Comparison of ENCODE assay signal across 13 mouse cellular contexts in genomic region chr14:20966959-20967670, GRCm38 (mm10). TPM values are rescaled to one million over a fixed set of nuclear protein-coding genes. Genes with fewer than 3 reads are reported as not detected.
DNase-seq lines count a peak whose midpoint lies in the region; ATAC-seq and TF ChIP-seq lines count a peak whose summit lies in the region.
"Had no signal": no experiment of that assay in that cellular context is flagged by ENCODE, and none has a peak within 500 bp of the region (broad histone marks: within the 10 kb centered on the region; RNA-seq: fewer than 3 reads in every experiment).

No protein-coding gene starts in this region.

- no peak for DNase-seq in midbrain, embryonic 11.5 days (ENCODE audit: low spot score, missing footprints)
- no peak for DNase-seq in midbrain, postnatal 0 days (ENCODE audit: low spot score)
- peak; percentile 77 for DNase-seq in brain, embryonic 14.5 days (ENCODE audit: low read depth)
- no peak for DNase-seq in hindbrain, embryonic 14.5 days (ENCODE audit: low spot score)
- DNase-seq in stomach, postnatal 0 days (ENCODE audit: low spot score): no peak
- no peak for DNase-seq in kidney, adult 9 months
- no peak for DNase-seq in liver
- DNase-seq: adrenal gland, postnatal 36 days; cerebellum, postnatal 36 days; lung, embryonic 14.5 days; thymus, adult 2 months had no signal

- H3K27ac ChIP-seq in midbrain, embryonic 11.5 days (ENCODE audit: low read depth, low read length): no peak overlapping the region
- H3K27ac ChIP-seq in midbrain, postnatal 0 days (ENCODE audit: low read depth, low read length): no peak overlapping the region
- H3K27ac ChIP-seq in hindbrain, embryonic 14.5 days: peak overlapping the region; percentile 50
- H3K27ac ChIP-seq in stomach, postnatal 0 days (replicated peaks): no peak overlapping the region
- H3K27ac ChIP-seq: heart, embryonic 15.5 days; limb, embryonic 15.5 days had no signal

- no peaks in the 10 kb centered on the region for H3K27me3 ChIP-seq in midbrain, embryonic 11.5 days (ENCODE audit: control insufficient read depth, insufficient read depth, low read length)
- no peaks in the 10 kb centered on the region for H3K27me3 ChIP-seq in midbrain, postnatal 0 days (ENCODE audit: insufficient read depth, low read length)
- H3K27me3 ChIP-seq in hindbrain, embryonic 14.5 days (ENCODE audit: control insufficient read depth, insufficient read depth, low read length): no peaks in the 10 kb centered on the region
- no peaks in the 10 kb centered on the region for H3K27me3 ChIP-seq in stomach, postnatal 0 days (ENCODE audit: control insufficient read depth, insufficient read depth, low read length)
- H3K27me3 ChIP-seq: heart, embryonic 15.5 days; limb, embryonic 15.5 days had no signal

- no peaks in the 10 kb centered on the region for H3K9me3 ChIP-seq in midbrain, embryonic 11.5 days (ENCODE audit: control insufficient read depth, low read length)
- no peaks in the 10 kb centered on the region for H3K9me3 ChIP-seq in midbrain, postnatal 0 days (ENCODE audit: low read length)
- no peaks in the 10 kb centered on the region for H3K9me3 ChIP-seq in hindbrain, embryonic 14.5 days (ENCODE audit: control insufficient read depth, low read length)
- H3K9me3 ChIP-seq in stomach, postnatal 0 days (ENCODE audit: control insufficient read depth, low read length): no peaks in the 10 kb centered on the region
- H3K9me3 ChIP-seq: heart, embryonic 15.5 days; limb, embryonic 15.5 days had no signal

- H3K4me2 ChIP-seq in midbrain, embryonic 11.5 days: no peak overlapping the region
- no peak overlapping the region for H3K4me2 ChIP-seq in midbrain, postnatal 0 days (ENCODE audit: low read depth, low read length, poor library complexity, severe bottlenecking)
- H3K4me2 ChIP-seq in hindbrain, embryonic 14.5 days (replicated peaks): 0 out of 2 replicates have a peak overlapping the region, but pooled peaks have one; percentile 10
- H3K4me2 ChIP-seq in stomach, postnatal 0 days (replicated peaks; ENCODE audit: low read depth): no peak overlapping the region
- H3K4me2 ChIP-seq: heart, embryonic 15.5 days; limb, embryonic 15.5 days; lung, embryonic 14.5 days had no signal

- TF ChIP-seq EP300 in stomach, postnatal 0 days (optimal IDR thresholded peaks at IDR 0.05): no peak

- peak; percentile 64; the same call in 1 of the 2 replicates for ATAC-seq in midbrain, embryonic 11.5 days (ENCODE audit: low FRiP score)
- no peak for ATAC-seq in midbrain, postnatal 0 days (ENCODE audit: low FRiP score)
- peak; percentile 85; the same call in 1 of the 2 replicates for ATAC-seq in hindbrain, embryonic 14.5 days (ENCODE audit: low FRiP score)
- ATAC-seq in stomach, postnatal 0 days (ENCODE audit: low FRiP score, low TSS enrichment): peak; percentile 58; the same call in 1 of the 2 replicates

- no peaks in the 10 kb centered on the region for H3K36me3 ChIP-seq in midbrain, embryonic 11.5 days (ENCODE audit: control insufficient read depth, insufficient read depth, low read length)
- no peaks in the 10 kb centered on the region for H3K36me3 ChIP-seq in midbrain, postnatal 0 days (ENCODE audit: insufficient read depth, low read length)
- H3K36me3 ChIP-seq in hindbrain, embryonic 14.5 days (replicated peaks; ENCODE audit: control insufficient read depth, insufficient read depth): no peaks in the 10 kb centered on the region
- no peaks in the 10 kb centered on the region for H3K36me3 ChIP-seq in stomach, postnatal 0 days (ENCODE audit: control insufficient read depth, insufficient read depth, low read length)
- H3K36me3 ChIP-seq: heart, embryonic 15.5 days; limb, embryonic 15.5 days had no signal

- H3K4me1 ChIP-seq in midbrain, embryonic 11.5 days (ENCODE audit: control insufficient read depth, insufficient read depth, low read length): 0 out of 2 replicates have a peak, but pooled peaks cover 8% of the 10 kb centered on the region
- no peaks in the 10 kb centered on the region; the same call in 1 of the 2 replicates for H3K4me1 ChIP-seq in midbrain, postnatal 0 days (ENCODE audit: insufficient read depth, low read length)
- H3K4me1 ChIP-seq in hindbrain, embryonic 14.5 days (replicated peaks; ENCODE audit: control insufficient read depth, insufficient read depth, low read length): peaks cover 20% of the 10 kb centered on the region
- 0 out of 2 replicates have a peak, but pooled peaks cover 3% of the 10 kb centered on the region for H3K4me1 ChIP-seq in stomach, postnatal 0 days (replicated peaks; ENCODE audit: control insufficient read depth, insufficient read depth)

- TF ChIP-seq POLR2A in brain, embryonic 14.5 days (IDR thresholded peaks at IDR 0.05; ENCODE audit: borderline replicate concordance, extremely low read depth, insufficient read depth, insufficient read length, poor library complexity, severe bottlenecking): no peak

- 88% methylated on average over 3 of the region's 3 CpGs for WGBS in midbrain, embryonic 11.5 days
- 66% methylated on average over 3 of the region's 3 CpGs for WGBS in midbrain, postnatal 0 days
- 41% methylated on average over 3 of the region's 3 CpGs for WGBS in hindbrain, embryonic 14.5 days
- 83% methylated on average over 3 of the region's 3 CpGs for WGBS in stomach, postnatal 0 days

- no peak for TF ChIP-seq CTCF in midbrain, postnatal 0 days (IDR thresholded peaks at IDR 0.05)
- no peak for TF ChIP-seq CTCF in brain, embryonic 14.5 days (IDR thresholded peaks at IDR 0.05; ENCODE audit: borderline replicate concordance, extremely low read depth, insufficient read depth, insufficient read length)
- TF ChIP-seq CTCF in stomach, postnatal 0 days (IDR thresholded peaks at IDR 0.05; ENCODE audit: low read depth): no peak

- H3K9ac ChIP-seq in midbrain, embryonic 11.5 days (ENCODE audit: low read length): no peak overlapping the region
- H3K9ac ChIP-seq in midbrain, postnatal 0 days (replicated peaks; ENCODE audit: low read length, poor library complexity, severe bottlenecking): no peak overlapping the region
- no peak overlapping the region for H3K9ac ChIP-seq in hindbrain, embryonic 14.5 days
- no peak overlapping the region for H3K9ac ChIP-seq in stomach, postnatal 0 days (ENCODE audit: low read length)
- H3K9ac ChIP-seq: heart, embryonic 15.5 days; limb, embryonic 15.5 days; lung, embryonic 14.5 days had no signal

- no peak overlapping the region for H3K4me3 ChIP-seq in midbrain, embryonic 11.5 days (ENCODE audit: low read depth, low read length)
- H3K4me3 ChIP-seq in midbrain, postnatal 0 days (ENCODE audit: low read depth, low read length): no peak overlapping the region
- no peak overlapping the region for H3K4me3 ChIP-seq in hindbrain, embryonic 14.5 days (replicated peaks; ENCODE audit: low read length)
- no peak overlapping the region for H3K4me3 ChIP-seq in stomach, postnatal 0 days (ENCODE audit: low read depth, low read length)
- H3K4me3 ChIP-seq: heart, embryonic 15.5 days; limb, embryonic 15.5 days had no signal

RNA-seq across cellular contexts. Expression of gene Vcl, which starts 37.9 kb away (rescaled TPM):
- 27.0 and 29.4 TPM in 2 replicates for polyA plus RNA-seq in midbrain, embryonic 11.5 days (2014; fragmentation: Nextera tagmentation; extraction: Ambion mirVana)
- total RNA-seq in midbrain, postnatal 0 days (2014; rRNA removed): 21.6 and 25.7 TPM in 2 replicates
- polyA plus RNA-seq in midbrain, postnatal 0 days (2015; fragmentation: Nextera tagmentation; extraction: Ambion mirVana): 8.1 and 8.6 TPM in 2 replicates
- 18.0 and 24.4 TPM in 2 replicates for polyA plus RNA-seq in brain, embryonic 14.5 days (2012; rRNA removed)
- 19.3 and 19.7 TPM in 2 replicates for polyA plus RNA-seq in hindbrain, embryonic 14.5 days (2014; fragmentation: Nextera tagmentation; extraction: Ambion mirVana)
- 52.0 and 54.5 TPM in 2 replicates for polyA plus RNA-seq in stomach, postnatal 0 days (2015; fragmentation: Nextera tagmentation; extraction: Ambion mirVana)
